ENCODE assay signal across 17 mouse cellular contexts in genomic region chr16:92523351-92523750, GRCm38 (mm10). TPM values are rescaled to one million over a fixed set of nuclear protein-coding genes. Genes with fewer than 3 reads are reported as not detected.
A peak's percentile ranks its signal among the peaks of the same experiment; 100 is the strongest.
DNase-seq lines count a peak whose midpoint lies in the region; TF ChIP-seq lines count a peak whose summit lies in the region.
"Had no signal": no experiment of that assay in that cellular context is flagged by ENCODE, and none has a peak within 500 bp of the region (broad histone marks: within the 10 kb centered on the region; RNA-seq: fewer than 3 reads in every experiment).

No protein-coding gene starts in this region.

- H3K4me2 ChIP-seq in CH12.LX (ENCODE audit: insufficient read depth, low read depth, poor library complexity, severe bottlenecking), result no peak overlapping the region
- H3K4me2 ChIP-seq: embryonic facial prominence, embryonic 12.5 days; forebrain, embryonic 15.5 days; hindbrain, embryonic 13.5 days had no signal

- no peaks in the 10 kb centered on the region for H3K9me3 ChIP-seq in CH12.LX (replicated peaks; ENCODE audit: low read length)
- H3K9me3 ChIP-seq: embryonic facial prominence, embryonic 12.5 days; forebrain, embryonic 15.5 days; hindbrain, embryonic 13.5 days had no signal

- no peak overlapping the region for H3K27ac ChIP-seq in CH12.LX (ENCODE audit: insufficient read depth, low read depth)
- H3K27ac ChIP-seq: embryonic facial prominence, embryonic 12.5 days; forebrain, embryonic 15.5 days; hindbrain, embryonic 13.5 days; hindbrain, postnatal 0 days had no signal

- no peak for DNase-seq in CH12.LX (ENCODE audit: extremely low read depth)
- peak; percentile 37 for DNase-seq in lung, adult 2 months
- DNase-seq in lung, postnatal 10 days, result peak; percentile 25
- peak; percentile 24 to 41 for DNase-seq in lung, postnatal 4 days
- DNase-seq in layer of hippocampus, postnatal 36 days, result no peak
- no peak for DNase-seq in adrenal gland, postnatal 36 days
- DNase-seq: adrenal gland, adult 2 months; adrenal gland, postnatal 25 days; cerebellum, adult 2 months; cerebellum, postnatal 14 days; gastrocnemius, postnatal 10 days; heart, postnatal 10 days; heart, postnatal 4 days had no signal

- no peak for TF ChIP-seq EP300 in CH12.LX (IDR thresholded peaks at IDR 0.05; ENCODE audit: low read length)

- H3K9ac ChIP-seq in CH12.LX (ENCODE audit: insufficient read depth, low read depth), result no peak overlapping the region
- H3K9ac ChIP-seq: embryonic facial prominence, embryonic 12.5 days; forebrain, embryonic 15.5 days; hindbrain, embryonic 13.5 days had no signal

- peaks cover 0 to 20% of the 10 kb centered on the region in 2 experiments; a peak in 2 of 4 replicates for H3K4me1 ChIP-seq in CH12.LX (ENCODE audit: control insufficient read depth in 1 of 2, insufficient read depth in 2 of 2)
- no peaks in the 10 kb centered on the region for H3K4me1 ChIP-seq in lung, adult 2 months (ENCODE audit: control insufficient read depth, insufficient read depth, low read length)

- dilution Hi-C loops in CH12.LX (cut with MboI; ENCODE audit: extremely low pct_ligation_motif_present, extremely low pct_unique_long_range_greater_than_20kb, low sequenced_read_pairs), result no loop called here

- TF ChIP-seq RAD21 in CH12.LX (IDR thresholded peaks at IDR 0.05; ENCODE audit: low read depth, low read length), result no peak

- in situ Hi-C loops in CH12.LX (cut with MboI; ENCODE audit: low pct_ligation_motif_present, low pct_unique_long_range_greater_than_20kb, low sequenced_read_pairs), result no loop called here

- TF ChIP-seq CTCF in CH12.LX (conservative IDR thresholded peaks at IDR 0.05 in 1 of 2, IDR thresholded peaks at IDR 0.05 in 1 of 2; ENCODE audit: low read depth in 2 of 2, low read length in 2 of 2), result no peak
- TF ChIP-seq CTCF in lung, adult 2 months (IDR thresholded peaks at IDR 0.05; ENCODE audit: insufficient read depth, low read length), result no peak

- no peak overlapping the region for H3K4me3 ChIP-seq in CH12.LX (replicated peaks in 1 of 3; ENCODE audit: low read depth in 2 of 3, low read length in 2 of 3, poor library complexity in 1 of 3)
- no peak overlapping the region for H3K4me3 ChIP-seq in lung, adult 2 months (replicated peaks; ENCODE audit: extremely low read depth, low read depth, low read length)
- H3K4me3 ChIP-seq: embryonic facial prominence, embryonic 12.5 days; forebrain, embryonic 15.5 days; hindbrain, embryonic 13.5 days had no signal

- no peaks in the 10 kb centered on the region for H3K79me2 ChIP-seq in CH12.LX (replicated peaks; ENCODE audit: control insufficient read depth, extremely low read depth, insufficient read depth, poor library complexity, severe bottlenecking)

- TF ChIP-seq POLR2A in CH12.LX (IDR thresholded peaks at IDR 0.05; ENCODE audit: low read depth, low read length), result no peak
- TF ChIP-seq POLR2A in lung, adult 2 months (IDR thresholded peaks at IDR 0.05; ENCODE audit: borderline replicate concordance, extremely low read depth, low read depth, low read length), result no peak

- 67% methylated on average over 8 of the region's 8 CpGs for WGBS in lung, adult 2 months

- H3K27me3 ChIP-seq in CH12.LX (replicated peaks), result peaks cover 2% of the 10 kb centered on the region
- H3K27me3 ChIP-seq: embryonic facial prominence, embryonic 12.5 days; forebrain, embryonic 15.5 days had no signal

- no peaks in the 10 kb centered on the region for H3K36me3 ChIP-seq in CH12.LX (replicated peaks in 1 of 2; ENCODE audit: control insufficient read depth in 1 of 2, insufficient read depth in 1 of 2, low read length in 1 of 2)
- H3K36me3 ChIP-seq: embryonic facial prominence, embryonic 12.5 days; forebrain, embryonic 15.5 days; hindbrain, embryonic 13.5 days had no signal

TF ChIP-seq in CH12.LX, 34 proteins besides CTCF, POLR2A, EP300 and RAD21:
- TF ChIP-seq IRF4 (IDR thresholded peaks at IDR 0.05; ENCODE audit: low read depth, low read length), result no peak
- TF ChIP-seq BHLHE40 (IDR thresholded peaks at IDR 0.05; ENCODE audit: low read depth, low read length), result peak; percentile 23; the same call in 1 of the 2 replicates

RNA-seq across cellular contexts. Expression of gene Clic6, which starts 37.8 kb away (rescaled TPM):
- total RNA-seq in CH12.LX (2012; rRNA removed) (0.80 and 1.2 TPM in 2 replicates), CH12.LX (2014; rRNA removed) (0.16 and 0.24 TPM in 2 replicates)
- polyA plus RNA-seq in CH12.LX (2012; ENCODE audit: insufficient read length, low read depth), result 0.08 TPM in 1 of 2 replicates, not detected in the other
- 7.6 and 9.5 TPM in 2 replicates for polyA plus RNA-seq in lung, adult 2 months (2012; rRNA removed)
- total RNA-seq in layer of hippocampus, postnatal 36 days (2021), result 1 to 10 TPM in 1 of 2 experiments, under 1 TPM in 1; 1.00 to 3.7 TPM
- under 1 TPM; 0.13 to 0.23 TPM for total RNA-seq in adrenal gland, postnatal 36 days (2021)
- total RNA-seq: adrenal gland, postnatal 25 days had no signal

RNA-seq across cellular contexts. Expression of gene Rcan1, which starts 52.7 kb away (rescaled TPM):
- total RNA-seq in CH12.LX (2012; rRNA removed) (10.0 and 10.5 TPM in 2 replicates), CH12.LX (2014; rRNA removed) (15.3 and 15.5 TPM in 2 replicates)
- 12.4 and 13.5 TPM in 2 replicates for polyA plus RNA-seq in CH12.LX (2012; ENCODE audit: insufficient read length, low read depth)
- 13.7 and 21.6 TPM in 2 replicates for polyA plus RNA-seq in lung, adult 2 months (2012; rRNA removed)
- total RNA-seq in layer of hippocampus, postnatal 36 days (2021), result 10 to 100 TPM; 44.8 to 46.5 TPM
- 10 to 100 TPM; 18.3 to 22.5 TPM for total RNA-seq in adrenal gland, postnatal 36 days (2021)

Comparison
In these comparisons a context has a peak if more than half of its experiments do, and no peak if none do; other contexts are left out.
1. DNase-seq: peak in lung, adult 2 months (single experiment), lung, postnatal 10 days (single experiment) and lung, postnatal 4 days (2 of 2); none in CH12.LX (single experiment), layer of hippocampus, postnatal 36 days (0 of 2) and adrenal gland, postnatal 36 days (0 of 2).